Mouse (Mus musculus): Measurements from ENCODE around the gene Acbd3.

Acbd3 gene

GRCm38 (mm10) chr1:180762180-180762579 lies 36.3 kb downstream of the Acbd3 start:
- no peak for DNase-seq (ENCODE audit: low spot score)

DNA sequence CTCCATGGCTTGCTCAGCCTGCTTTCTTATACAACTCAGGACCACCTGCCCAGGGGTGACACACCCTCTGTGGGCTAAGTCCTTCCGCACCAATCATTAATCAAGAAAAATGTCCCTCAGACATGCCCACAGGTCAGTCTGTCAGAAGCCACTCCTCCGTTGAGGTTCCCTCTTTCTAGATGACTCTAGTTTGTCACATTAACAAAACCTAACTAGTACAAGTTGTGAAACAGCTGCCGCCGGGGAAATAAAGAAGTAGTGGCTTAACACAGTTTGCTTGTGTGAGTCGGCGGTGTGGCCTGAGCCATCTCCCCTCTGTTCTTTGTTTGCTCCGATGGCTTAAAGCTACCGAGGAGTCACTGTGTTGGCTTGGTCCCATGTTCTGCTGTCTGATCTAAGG lies 36.8 kb downstream of the Acbd3 start:
- DNase-seq (ENCODE audit: low spot score) = no peak

GRCm38 (mm10) chr1:180763307-180763706 lies 37.5 kb downstream of the Acbd3 start:
- DNase-seq (ENCODE audit: low spot score) = no peak

DNA sequence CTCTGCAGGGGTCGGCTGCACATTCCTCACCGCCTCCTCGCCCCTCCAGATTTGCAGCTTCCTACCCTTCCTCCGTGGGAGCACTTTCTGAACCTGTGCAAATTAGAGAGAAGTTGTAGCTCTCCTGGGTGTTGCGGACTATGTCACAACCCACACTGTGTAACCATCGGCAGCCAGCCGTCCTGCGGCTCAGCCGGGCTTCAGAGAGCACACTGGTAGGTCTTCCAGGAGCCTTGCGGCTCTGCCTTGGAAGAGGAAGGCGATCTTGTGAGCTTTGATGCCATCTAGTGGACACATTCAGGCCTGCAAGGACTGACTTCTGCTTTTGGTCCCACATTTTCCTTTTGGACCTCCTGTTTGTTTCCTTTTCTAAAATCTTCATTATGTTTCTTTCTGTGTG lies 38.0 kb downstream of the Acbd3 start:
- DNase-seq (ENCODE audit: low spot score) = peak; percentile 79

- DNase-seq (ENCODE audit: low spot score) = no peak
These were observed 39.5 kb downstream of the Acbd3 start for GRCm38 (mm10) chr1:180765393-180765792.

GRCm38 (mm10) chr1:180766557-180766956 lies 40.7 kb downstream of the Acbd3 start:
- no peak for DNase-seq (ENCODE audit: low spot score)

- no peak for DNase-seq (ENCODE audit: low spot score)
These were observed 41.9 kb downstream of the Acbd3 start for GRCm38 (mm10) chr1:180767541-180768333.

GRCm38 (mm10) chr1:180768334-180769168 lies 42.7 kb downstream of the Acbd3 start:
- peak; percentile 53 for DNase-seq (ENCODE audit: low spot score)

DNA sequence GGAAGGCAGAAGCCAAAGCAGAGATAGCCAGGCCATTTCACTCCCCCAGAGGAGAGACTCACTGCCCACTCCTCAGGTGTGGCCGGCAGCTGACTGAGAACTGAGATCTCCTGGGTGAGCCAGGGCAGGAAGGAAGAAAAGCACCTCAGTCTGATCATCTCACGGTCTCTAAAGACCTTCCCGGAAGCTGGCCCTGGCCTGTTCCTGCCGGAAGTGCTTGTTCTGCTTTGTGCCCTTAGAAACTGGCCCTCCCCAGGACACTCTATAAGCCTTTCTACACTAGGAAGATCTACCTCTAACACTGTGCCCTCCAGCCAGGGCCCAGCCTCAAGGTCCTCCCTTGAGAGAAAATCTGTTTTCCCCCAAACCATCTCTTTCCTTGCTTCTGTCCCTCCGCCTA lies 45.5 kb downstream of the Acbd3 start:
- DNase-seq (ENCODE audit: low spot score) = no peak

DNA sequence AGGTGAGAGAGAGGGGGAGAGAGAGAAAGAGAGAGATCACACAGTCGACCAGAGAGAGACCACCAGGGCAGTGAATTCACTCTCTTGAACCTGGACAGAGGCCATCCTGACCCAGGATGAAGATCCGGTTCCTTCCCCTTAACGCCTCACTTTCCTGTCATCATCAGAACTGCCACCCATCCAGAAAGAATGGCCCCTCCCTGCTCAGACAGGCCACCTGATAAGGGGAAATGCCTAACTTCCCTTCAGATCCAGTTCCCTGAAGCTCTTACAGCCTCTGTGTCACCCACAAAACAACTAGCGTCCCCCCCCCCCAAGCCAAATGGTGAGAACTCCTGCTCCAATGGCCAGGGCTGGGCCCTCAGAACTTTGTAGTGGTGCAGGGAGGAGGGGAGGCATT lies 45.9 kb downstream of the Acbd3 start:
- DNase-seq (ENCODE audit: low spot score) = no peak

DNA sequence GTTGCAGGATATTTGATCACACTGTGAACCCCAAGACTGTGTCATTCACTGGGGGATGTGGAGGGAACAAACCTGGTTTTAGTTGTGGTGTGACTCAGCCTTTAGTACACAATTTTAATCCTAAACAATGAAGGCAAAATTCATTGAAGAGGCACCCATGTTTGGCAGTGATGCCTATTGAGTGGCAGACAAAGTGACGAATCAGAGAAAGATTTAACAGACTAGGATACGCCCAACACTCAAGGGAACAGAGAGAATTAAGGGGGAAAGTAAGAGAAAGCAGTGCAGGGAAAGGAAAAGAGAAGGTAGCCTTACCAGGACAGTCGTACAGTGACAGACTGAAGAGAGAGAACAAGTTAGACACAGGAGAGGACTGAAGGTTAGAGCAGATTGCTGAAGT lies 46.4 kb downstream of the Acbd3 start:
- no peak for DNase-seq (ENCODE audit: low spot score)

DNA sequence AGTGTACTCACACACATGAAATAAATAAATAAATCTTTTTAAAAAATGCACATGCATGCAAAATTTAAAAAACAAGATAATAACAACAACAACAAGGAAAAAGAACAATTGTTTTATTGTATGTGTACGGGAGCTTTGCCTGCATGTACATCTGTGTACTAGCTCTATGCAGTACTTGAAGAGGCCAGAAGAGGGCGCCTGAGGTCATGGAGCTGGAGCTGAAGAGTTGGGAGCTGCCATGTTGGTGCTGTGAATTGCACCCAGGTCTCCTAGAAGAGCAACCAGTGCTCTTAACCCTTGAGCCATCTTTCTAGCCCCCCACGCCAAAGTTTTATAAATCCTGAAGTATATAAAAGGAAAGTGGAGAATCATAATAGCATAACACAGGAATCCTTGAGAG lies 48.8 kb downstream of the Acbd3 start:
- no peak for DNase-seq (ENCODE audit: low spot score)

GRCm38 (mm10) chr1:180775317-180775716 lies 49.5 kb downstream of the Acbd3 start:
- DNase-seq (ENCODE audit: low spot score) = no peak

DNA sequence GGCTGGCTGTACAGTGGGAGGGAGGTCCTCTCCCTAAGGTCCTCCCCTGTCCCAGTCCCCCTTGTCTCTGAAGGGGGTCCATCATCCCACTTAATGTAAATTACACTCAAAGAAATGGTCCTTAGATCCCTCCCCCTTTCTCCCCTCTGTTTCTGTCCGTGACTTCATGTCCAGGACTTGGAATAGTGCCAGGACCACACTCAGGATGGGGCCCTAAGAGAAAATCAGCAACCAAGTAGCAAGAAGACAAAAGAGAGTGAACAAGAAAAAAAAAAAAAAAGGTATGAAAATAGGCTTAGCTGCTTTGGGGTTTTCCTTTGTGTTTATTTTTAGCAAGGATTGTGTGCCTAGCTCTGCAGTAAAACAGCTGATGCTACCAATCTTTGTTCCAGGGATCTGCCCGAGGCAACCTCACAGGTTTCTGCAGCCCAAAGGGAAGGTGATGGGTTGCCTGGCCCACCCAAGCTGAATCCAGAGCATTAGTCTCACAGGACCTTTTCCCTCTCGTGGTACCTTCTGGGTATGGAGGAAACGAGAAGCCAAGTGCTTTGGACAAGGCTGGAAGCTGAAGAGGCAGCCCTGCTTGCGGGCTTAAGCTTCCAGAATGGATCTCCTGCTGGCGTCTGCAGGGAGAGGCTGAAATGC lies 50.1 kb downstream of the Acbd3 start:
- no peak for DNase-seq (ENCODE audit: low spot score)

DNA sequence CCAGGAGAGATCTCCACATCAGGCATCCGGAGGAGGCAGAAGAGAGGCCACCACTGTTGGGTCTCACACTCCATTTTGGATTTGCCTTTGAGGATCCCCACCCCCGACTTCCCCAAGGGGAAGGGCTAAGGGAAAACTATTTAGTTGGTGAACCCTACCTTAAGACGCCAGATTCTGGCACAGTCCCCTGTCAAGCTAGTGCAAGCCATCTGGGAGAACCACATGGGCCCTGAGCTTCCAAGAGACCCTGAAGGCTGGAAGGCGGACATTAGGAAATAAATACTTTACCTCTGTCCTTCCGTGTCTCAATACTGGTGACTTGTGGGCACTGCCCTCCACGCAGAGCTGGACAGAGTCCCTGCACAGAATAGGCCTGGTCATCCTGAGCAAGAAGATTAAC lies 50.7 kb downstream of the Acbd3 start:
- DNase-seq (ENCODE audit: low spot score) = no peak

- DNase-seq (ENCODE audit: low spot score) = no peak
These were observed 51.4 kb downstream of the Acbd3 start for GRCm38 (mm10) chr1:180777289-180777659.

GRCm38 (mm10) chr1:180777660-180778402 lies 52.0 kb downstream of the Acbd3 start:
- peak; percentile 85 for DNase-seq (ENCODE audit: low spot score)

DNA sequence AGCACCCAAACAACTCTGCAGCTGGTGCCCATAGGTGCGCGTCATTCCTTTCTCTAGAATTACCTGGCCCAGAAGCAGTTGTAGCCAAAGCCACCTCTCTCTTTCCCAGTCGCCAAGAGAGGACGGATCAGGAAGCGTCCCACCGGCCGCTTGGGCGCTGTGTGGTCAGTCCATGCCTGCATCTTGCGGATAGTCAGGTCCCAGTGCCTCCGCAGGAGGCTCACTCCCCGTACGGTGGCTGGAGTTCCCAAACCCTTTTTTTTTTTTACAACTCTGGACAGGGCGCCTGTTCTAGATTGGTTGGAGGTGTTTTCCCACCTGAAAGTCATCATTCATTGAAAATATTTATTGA lies 52.5 kb downstream of the Acbd3 start:
- DNase-seq (ENCODE audit: low spot score) = no peak

GRCm38 (mm10) chr1:180778941-180779340 lies 53.1 kb downstream of the Acbd3 start:
- no peak for DNase-seq (ENCODE audit: low spot score)

- DNase-seq (ENCODE audit: low spot score) = no peak
These were observed 54.4 kb downstream of the Acbd3 start for GRCm38 (mm10) chr1:180780291-180780690.

GRCm38 (mm10) chr1:180781250-180781649 lies 55.4 kb downstream of the Acbd3 start:
- DNase-seq (ENCODE audit: low spot score) = no peak

- no peak for DNase-seq (ENCODE audit: low spot score)
These were observed 57.2 kb downstream of the Acbd3 start for GRCm38 (mm10) chr1:180782906-180783579.

All from ovary, adult 18-20 months (tissue).